Mouse (Mus musculus) bone marrow, adult 2 months (tissue): Measurements from ENCODE around the gene Lmx1b.

Experiments used
- CTCF ChIP-seq: fragments of 200-500 bp; IDR thresholded peaks from 2 replicates; pipeline ENCODE4 v1.5.1; 2011; ENCODE audit warnings: low read length, control low read depth; ENCODE audit not compliant: control insufficient read depth, insufficient read depth
- POLR2A ChIP-seq: fragments of 200-500 bp; IDR thresholded peaks from 2 replicates; pipeline ENCODE4 v1.6.1; 2011; ENCODE audit warnings: low read depth, mild to moderate bottlenecking, control low read depth, low read length, borderline replicate concordance; ENCODE audit not compliant: control insufficient read depth

GRCm38 (mm10) chr2:33629641-33630040, 10.7 kb downstream of the Lmx1b start:
- no peak for TF ChIP-seq POLR2A
- TF ChIP-seq CTCF, result no peak
